Mouse (Mus musculus): ENCODE data around the gene Nf2.

Gene Nf2

GRCm38 (mm10) chr11:4746733-4747132 is 102.6 kb downstream of the Nf2 start, which contains the start of gene Cabp7:
Gene Cabp7, minus strand, starts transcription at chr11:4746778.
- DNase-seq (ENCODE audit: low spot score in 2 of 2): no peak

DNA sequence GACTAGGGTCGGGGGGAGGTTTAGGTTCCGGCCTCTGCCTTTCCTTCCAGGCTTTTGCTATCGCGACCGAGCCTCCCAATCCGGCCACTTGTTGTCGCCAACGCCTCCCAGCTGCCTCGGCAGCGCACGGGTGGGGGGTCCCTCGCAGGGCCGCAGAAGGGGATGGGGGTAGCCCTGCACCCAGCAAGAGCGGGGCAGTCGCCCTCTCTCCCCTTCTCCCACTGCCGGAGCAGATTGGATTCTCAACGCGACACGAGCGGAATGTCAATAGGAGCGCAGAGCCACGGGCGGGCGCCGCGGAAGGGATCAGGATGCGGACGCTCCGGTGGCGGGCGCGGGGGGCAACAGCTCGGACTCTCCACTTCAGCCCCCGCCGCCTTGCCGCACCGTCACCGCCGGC is 103.4 kb downstream of the Nf2 start:
- DNase-seq (ENCODE audit: low spot score in 2 of 2): no peak

- no peak for DNase-seq (ENCODE audit: low spot score in 2 of 2)
These were observed 104.6 kb downstream of the Nf2 start for GRCm38 (mm10) chr11:4744691-4745090.

GRCm38 (mm10) chr11:4740785-4741184 is 108.6 kb downstream of the Nf2 start:
- no peak for DNase-seq (ENCODE audit: low spot score in 2 of 2)

DNA sequence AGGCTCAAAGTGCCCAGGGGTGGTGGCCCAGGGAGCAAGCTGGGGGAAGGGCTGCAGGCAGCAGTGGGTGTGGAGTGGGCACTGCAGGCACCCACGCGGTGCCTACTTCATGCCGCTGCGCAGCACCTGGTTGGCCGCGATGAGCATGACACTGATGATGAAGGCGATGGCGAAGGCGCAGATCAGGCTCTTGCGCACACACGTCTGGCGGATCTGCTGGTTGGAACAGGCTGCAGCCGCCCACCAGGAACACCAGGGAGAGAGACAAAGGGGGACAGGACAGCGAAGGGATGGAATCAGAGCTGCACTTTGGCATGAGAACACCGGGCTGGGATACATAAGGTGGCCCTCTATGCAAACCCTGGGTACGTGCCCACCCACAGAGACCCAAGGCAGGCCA is 110.6 kb downstream of the Nf2 start:
- DNase-seq (ENCODE audit: low spot score in 2 of 2): no peak

GRCm38 (mm10) chr11:4737682-4738081 is 111.7 kb downstream of the Nf2 start:
- DNase-seq (ENCODE audit: low spot score in 2 of 2): no peak

DNA sequence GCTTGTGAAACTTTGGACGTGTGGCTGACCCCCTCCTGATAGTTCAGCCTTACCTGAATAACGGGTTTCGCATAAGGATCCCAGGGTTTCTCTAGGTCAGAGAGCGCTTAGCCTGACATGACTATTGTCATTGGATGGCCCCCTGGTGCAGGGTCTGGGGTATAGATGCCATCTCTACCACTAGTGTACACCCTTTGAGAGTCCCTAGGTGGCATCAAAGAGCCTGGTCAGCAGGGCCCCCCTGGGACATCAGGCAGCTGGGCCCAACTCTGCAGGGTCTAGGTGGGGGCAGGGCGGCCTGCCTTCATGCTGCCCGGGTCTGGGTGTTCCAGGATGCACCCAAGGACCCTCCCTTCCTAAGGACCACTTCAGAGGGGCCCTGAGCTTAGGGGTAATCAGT is 113.0 kb downstream of the Nf2 start:
- DNase-seq (ENCODE audit: low spot score in 2 of 2): no peak

DNA sequence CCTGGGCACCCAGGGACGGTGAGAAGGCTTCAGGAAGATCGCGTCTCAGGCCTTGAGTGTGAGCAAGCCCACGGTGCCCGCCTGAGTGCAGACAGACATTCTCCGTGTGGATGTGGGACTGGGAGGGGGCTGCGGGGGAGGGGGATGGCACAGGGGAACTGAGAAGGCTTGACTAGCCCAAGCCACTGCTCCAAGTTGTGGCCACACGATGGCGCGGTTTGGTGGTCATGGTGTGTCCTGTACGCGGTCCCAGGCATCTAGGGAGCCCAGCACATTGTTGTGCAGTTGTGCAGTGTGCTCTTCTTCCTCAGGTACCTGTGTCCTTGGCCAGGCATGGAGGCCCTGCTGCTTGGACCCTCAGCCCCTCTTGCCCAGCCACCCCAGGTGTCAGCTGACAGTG is 115.2 kb downstream of the Nf2 start:
- no peak for DNase-seq (ENCODE audit: low spot score in 2 of 2)

- DNase-seq (ENCODE audit: low spot score in 2 of 2): no peak
These were observed 117.6 kb downstream of the Nf2 start for GRCm38 (mm10) chr11:4731781-4732180.

DNA sequence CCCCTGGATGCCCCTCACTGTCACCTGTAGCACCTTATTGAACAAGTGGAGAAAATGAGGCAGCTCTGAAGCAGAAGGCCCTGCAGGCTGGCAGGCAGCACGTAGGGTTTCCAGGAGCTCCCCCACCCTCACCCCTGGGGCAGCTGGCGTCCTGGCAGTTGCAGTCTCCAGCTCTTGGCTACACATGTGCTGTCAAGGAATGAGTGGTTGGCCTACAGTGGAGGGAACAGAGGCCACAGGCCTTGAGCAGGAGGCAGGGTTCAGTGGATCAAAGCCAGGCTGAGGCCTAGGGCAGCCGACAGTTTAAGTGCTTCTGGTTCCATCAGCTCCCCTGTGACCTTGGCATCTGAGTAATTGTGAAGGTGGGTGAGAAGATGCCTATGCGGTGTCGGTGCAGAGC is 118.4 kb downstream of the Nf2 start:
- DNase-seq (ENCODE audit: low spot score in 2 of 2): no peak

DNA sequence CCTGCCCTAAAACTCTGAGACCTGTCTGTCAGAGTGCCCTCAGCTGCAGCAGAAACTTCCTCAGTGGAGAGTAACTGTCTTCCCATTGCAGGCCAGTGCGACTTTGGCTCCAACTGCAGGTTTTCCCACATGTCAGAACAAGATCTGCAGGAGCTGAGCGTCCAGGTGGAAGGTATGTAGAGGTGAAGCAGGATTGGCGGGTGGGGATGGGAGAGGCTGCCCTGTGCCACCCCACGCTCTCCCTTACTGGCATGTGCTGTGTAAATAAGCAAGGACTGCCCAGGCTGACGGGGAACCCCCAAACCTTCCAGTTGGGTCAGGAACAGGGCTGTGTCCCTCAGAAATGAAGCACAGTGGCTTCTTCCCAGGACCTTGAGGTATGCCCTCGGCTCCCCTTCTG is 119.2 kb downstream of the Nf2 start:
- DNase-seq (ENCODE audit: low spot score in 2 of 2): peak in 1 of 2 experiments; percentile 41

GRCm38 (mm10) chr11:4729603-4730002 is 119.7 kb downstream of the Nf2 start:
- peak in 1 of 2 experiments; percentile 56 for DNase-seq (ENCODE audit: low spot score in 2 of 2)

DNA sequence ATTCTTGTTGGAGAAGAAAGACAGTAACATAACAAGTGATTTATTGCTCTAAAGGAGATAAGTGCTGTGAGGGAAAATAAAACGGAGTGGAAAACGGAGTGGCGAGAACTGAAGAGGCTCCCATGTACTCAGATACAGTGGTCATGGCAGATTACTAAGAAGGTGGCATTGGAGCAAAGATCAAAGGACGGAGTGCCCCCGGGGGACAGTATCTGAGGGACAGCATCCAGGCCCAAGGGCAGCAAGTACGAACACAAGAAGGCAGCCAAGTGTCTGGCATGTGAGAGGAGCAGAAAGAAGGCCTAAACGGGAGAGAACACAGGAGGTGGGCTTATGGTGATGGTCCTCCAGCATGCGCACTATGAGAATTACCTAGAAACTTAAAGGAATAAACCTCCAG is 127.6 kb downstream of the Nf2 start:
- DNase-seq (ENCODE audit: low spot score in 2 of 2): no peak

- DNase-seq (ENCODE audit: low spot score in 2 of 2): no peak
These were observed 128.3 kb downstream of the Nf2 start for GRCm38 (mm10) chr11:4720900-4721580.

DNA sequence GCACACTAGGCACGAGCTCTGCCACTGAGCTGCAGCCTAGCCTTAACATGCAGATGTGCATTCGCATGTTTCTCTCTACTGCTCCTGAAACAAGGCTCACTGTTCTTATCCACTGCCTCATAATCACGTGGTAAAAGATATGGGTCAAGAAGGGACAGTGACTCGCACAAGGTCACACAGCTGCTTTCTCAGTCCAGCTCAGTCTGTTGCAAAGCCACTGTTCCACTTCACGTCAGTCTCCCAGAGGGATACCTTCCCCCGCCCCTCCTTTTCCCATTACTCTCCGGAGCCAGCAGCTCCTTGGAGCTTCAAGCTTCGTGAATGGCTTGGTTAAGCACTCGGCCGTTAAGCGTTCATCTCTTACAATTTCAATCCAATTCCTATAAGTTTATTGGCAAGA is 128.9 kb downstream of the Nf2 start:
- DNase-seq (ENCODE audit: low spot score in 2 of 2): no peak

GRCm38 (mm10) chr11:4719961-4720360 is 129.4 kb downstream of the Nf2 start:
- no peak for DNase-seq (ENCODE audit: low spot score in 2 of 2)

DNA sequence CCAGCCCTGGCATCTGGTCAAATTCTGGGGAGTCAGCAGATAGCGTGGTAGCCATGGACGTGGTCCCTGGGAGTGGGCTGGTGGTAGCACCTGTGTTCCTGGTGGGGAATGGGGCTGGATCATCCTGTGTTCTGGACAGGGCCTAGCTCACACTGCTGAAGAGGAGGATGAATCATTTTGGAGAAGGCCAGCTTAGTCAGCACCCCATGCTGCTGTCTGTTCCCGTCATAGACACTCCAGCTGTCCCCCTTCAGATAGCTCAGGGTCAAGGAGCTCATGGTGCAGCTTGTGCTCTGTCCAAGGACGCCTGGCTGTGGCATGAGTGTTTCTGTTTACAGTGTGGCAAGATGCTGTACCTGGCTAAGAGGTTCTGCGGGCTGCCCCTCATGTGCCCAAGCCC is 130.8 kb downstream of the Nf2 start:
- DNase-seq (ENCODE audit: low spot score in 2 of 2): no peak

GRCm38 (mm10) chr11:4716530-4717236 is 132.7 kb downstream of the Nf2 start:
- DNase-seq (ENCODE audit: low spot score in 2 of 2): no peak

Data from urinary bladder, postnatal 4 days (tissue).